Mouse (Mus musculus) kidney, embryonic 14.5 days (tissue): ENCODE measurements at regions not wholly inside any gene's neighbourhood (a gene's known extent, or its start where the extent isn't known, plus 50 kb on each side); places are given as distances from the start of the nearest gene placed in this dataset.

Source experiments
- ATAC-seq: fragments of 200-750 bp; cut with Nextera tagmentation; 2 replicates; pipeline ENCODE4 v1.8.0; 2017; ENCODE audit warnings: moderate number of reproducible peaks, mild to moderate bottlenecking, moderate TSS enrichment, moderate library complexity; ENCODE audit not compliant: low FRiP score, low TSS enrichment
- H3K27ac ChIP-seq: fragments of 300-500 bp; sonication (generic); 2 replicates; pipeline ENCODE4 v1.5.1; 2014; ENCODE audit warnings: low read depth, mild to moderate bottlenecking, low read length, moderate library complexity, mixed read lengths
- H3K27me3 ChIP-seq: fragments of 300-500 bp; sonication (generic); 2 replicates; pipeline ENCODE4 v1.6.1; 2014; ENCODE audit warnings: mild to moderate bottlenecking, low read length; ENCODE audit not compliant: control insufficient read depth, insufficient read depth
- H3K36me3 ChIP-seq: fragments of 300-500 bp; sonication (generic); 2 replicates; pipeline ENCODE4 v1.6.1; 2014; ENCODE audit warnings: low read length, mixed read lengths; ENCODE audit not compliant: control insufficient read depth, insufficient read depth
- H3K4me1 ChIP-seq: fragments of 300-500 bp; sonication (generic); 2 replicates; pipeline ENCODE4 v1.6.1; 2014; ENCODE audit warnings: low read length, mixed read lengths; ENCODE audit not compliant: control insufficient read depth, insufficient read depth
- H3K4me2 ChIP-seq: fragments of 300-500 bp; sonication (generic); replicated peaks from 2 replicates; pipeline ENCODE4 v1.6.1; 2014; ENCODE audit warnings: low read depth, mild to moderate bottlenecking, low read length
- H3K4me3 ChIP-seq: fragments of 300-500 bp; sonication (generic); 2 replicates; pipeline ENCODE4 v1.5.1; 2014; ENCODE audit warnings: mild to moderate bottlenecking, low read length
- H3K9ac ChIP-seq: fragments of 300-500 bp; sonication (generic); 2 replicates; pipeline ENCODE4 v1.6.1; 2014; ENCODE audit warnings: low read depth, mild to moderate bottlenecking, low read length, moderate library complexity
- H3K9me3 ChIP-seq: fragments of 300-500 bp; sonication (generic); 2 replicates; pipeline ENCODE4 v1.6.1; 2016; ENCODE audit warnings: low read length; ENCODE audit not compliant: control insufficient read depth
- WGBS: fragments of 180-500 bp; shearing (Covaris S2); extraction: QIAGEN DNeasy Blood & Tissue Kit; methylation state at CpG from one replicate; pipeline ENCODE4 v1.1.7; 2014; 5-methylcytosine and 5-hydroxymethylcytosine counted together

DNA sequence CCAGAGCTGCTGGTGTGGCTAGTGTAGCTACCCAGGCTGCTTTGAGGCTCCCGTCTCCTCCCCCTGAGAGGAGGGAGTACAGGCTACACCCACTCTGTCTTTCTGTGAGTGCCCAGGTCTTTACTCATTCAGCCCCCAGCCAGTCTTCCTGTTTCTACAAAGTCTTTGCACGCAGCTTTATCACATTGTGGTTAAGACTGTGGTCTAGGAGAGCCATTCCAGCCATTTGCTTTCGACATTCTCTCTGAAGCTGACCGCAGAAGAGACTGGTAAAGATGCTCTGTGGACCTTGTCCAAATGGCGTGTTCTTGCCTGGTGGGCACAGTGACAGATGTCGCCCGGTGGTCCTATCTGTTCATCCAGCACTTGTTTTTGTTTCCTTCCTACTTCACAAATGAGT is 62.0 kb downstream of the Tpra1 start:
- H3K4me3 ChIP-seq, result no peak overlapping the region
- H3K36me3 ChIP-seq, result no peaks in the 10 kb centered on the region
- H3K4me1 ChIP-seq, result no peaks in the 10 kb centered on the region
- H3K9ac ChIP-seq, result no peak overlapping the region
- H3K27ac ChIP-seq, result no peak overlapping the region
- 66% methylated on average over 7 of the region's 7 CpGs for WGBS
- H3K9me3 ChIP-seq, result no peaks in the 10 kb centered on the region
- no peak overlapping the region for H3K4me2 ChIP-seq
- no peaks in the 10 kb centered on the region for H3K27me3 ChIP-seq
- no peak for ATAC-seq

DNA sequence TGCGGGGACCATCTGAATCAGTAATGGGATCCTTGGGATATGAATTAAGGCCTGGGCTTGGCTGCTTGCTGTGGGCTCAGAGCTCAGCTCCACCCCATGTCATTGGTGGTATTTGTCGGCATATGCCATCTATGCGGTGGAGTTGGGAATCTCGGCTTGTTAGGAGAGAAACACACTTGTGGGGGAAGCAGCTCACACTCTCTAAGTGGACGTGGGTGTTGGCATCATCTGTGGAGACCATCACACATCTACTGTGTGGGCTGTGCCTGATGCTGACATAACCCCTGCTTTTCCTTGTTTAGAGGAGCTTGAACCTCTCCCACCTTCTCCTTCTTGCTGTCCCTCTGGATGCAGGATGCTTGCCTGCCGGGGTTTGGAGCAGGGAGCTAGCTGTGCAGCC is 62.9 kb downstream of the Tpra1 start:
- Histone ChIP-seq H3K9me3 (no peaks in the 10 kb centered on the region), H3K4me3 (no peak overlapping the region), H3K4me1 (no peaks in the 10 kb centered on the region), H3K27me3 (no peaks in the 10 kb centered on the region), H3K27ac (no peak overlapping the region), H3K9ac (no peak overlapping the region), H3K4me2 (no peak overlapping the region), H3K36me3 (no peaks in the 10 kb centered on the region)
- 78% methylated on average over 6 of the region's 6 CpGs for WGBS
- no peak for ATAC-seq

DNA sequence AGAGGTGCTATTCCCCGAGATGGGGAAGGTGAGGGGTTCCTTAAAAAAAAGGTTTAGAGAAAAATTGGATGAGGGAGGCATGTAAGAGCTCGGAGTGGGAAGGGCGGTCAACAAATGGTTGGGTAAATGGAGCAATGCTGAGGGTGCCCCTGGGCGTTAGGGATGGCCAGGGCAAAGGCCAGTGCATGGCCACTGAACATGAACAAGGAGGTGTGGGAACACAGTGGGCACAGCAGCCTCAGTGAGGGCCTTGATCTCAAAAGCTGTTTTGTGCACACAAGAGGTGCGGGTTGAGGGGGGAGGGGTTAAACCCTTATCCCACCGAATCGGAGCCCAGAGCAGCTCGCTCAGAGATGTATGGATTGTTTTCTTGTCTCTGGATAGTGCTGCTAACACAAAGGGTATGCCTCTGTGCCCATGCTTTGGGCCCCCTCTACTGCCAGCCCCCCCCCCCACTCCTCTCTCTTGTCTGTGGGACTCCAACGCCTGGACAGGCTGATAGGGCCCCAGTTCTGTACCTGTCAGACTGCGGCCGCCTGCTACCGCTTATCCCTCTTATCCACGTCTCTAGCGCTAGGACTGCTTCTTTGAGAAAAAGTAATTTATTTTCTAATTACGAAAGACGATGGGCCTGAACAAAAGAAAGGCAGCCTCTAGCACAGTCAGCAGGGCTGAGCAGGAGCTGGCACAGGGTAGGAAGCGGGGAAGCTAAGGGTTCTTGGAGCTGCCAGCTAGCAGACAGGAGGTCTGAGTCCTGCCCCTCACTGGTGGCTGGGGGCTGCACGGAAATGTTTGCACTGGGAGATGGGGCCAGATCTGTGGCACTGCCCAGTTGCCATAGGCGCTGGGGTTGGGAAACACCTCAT is 63.5 kb downstream of the Tpra1 start:
- Histone ChIP-seq H3K9me3 (no peaks in the 10 kb centered on the region), H3K4me2 (no peak overlapping the region), H3K27ac (no peak overlapping the region), H3K9ac (no peak overlapping the region), H3K27me3 (no peaks in the 10 kb centered on the region), H3K36me3 (no peaks in the 10 kb centered on the region), H3K4me3 (no peak overlapping the region), H3K4me1 (no peaks in the 10 kb centered on the region)
- ATAC-seq, result no peak
- WGBS, result 65% methylated on average over 19 of the region's 19 CpGs

DNA sequence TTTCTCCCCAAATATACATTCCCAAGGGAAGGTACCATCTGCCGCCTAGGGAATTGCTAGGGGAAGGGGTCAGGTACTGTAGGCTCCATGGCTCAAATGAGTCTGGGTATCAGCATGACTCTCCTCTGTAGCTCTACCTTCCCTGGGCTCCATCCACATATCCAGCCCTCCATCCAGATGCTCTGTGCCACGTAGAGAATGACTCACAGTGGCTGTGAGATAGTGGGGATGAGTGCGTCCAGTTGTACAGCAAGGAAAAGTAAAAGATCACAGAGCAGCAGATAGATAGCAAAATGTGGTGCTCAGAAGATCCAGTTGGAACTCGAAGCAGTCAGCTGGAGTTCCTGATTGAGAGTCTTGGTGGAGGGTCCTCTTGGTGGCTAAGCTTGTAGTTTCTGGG is 64.5 kb downstream of the Tpra1 start:
- H3K4me2 ChIP-seq, result no peak overlapping the region
- no peaks in the 10 kb centered on the region for H3K36me3 ChIP-seq
- 85% methylated on average over 4 of the region's 4 CpGs for WGBS
- ATAC-seq, result no peak
- H3K4me1 ChIP-seq, result peaks cover 4% of the 10 kb centered on the region
- no peaks in the 10 kb centered on the region for H3K9me3 ChIP-seq
- no peak overlapping the region for H3K27ac ChIP-seq
- H3K27me3 ChIP-seq, result no peaks in the 10 kb centered on the region
- no peak overlapping the region for H3K4me3 ChIP-seq
- H3K9ac ChIP-seq, result no peak overlapping the region

DNA sequence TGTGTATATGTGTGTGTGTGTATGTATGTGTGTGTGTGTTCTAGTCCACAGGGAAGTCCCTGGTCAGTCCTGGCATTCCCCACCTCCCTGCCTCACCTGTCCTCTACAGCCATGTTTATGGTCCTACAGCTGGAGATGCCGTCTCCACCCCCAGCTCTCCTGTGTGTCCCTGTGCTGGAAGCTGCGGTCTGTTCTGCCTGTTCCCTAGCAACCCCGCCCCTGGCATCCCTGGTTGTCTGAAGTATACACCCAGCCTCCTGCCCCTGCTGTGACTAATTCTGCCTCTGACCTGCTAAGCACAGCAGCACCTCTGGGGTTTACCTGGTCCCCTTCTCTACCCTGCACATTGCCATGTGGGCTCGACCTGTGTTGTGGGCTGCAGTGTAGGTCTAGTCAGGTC is 66.8 kb downstream of the Tpra1 start:
- H3K9me3 ChIP-seq, result no peaks in the 10 kb centered on the region
- H3K4me2 ChIP-seq, result no peak overlapping the region
- no peaks in the 10 kb centered on the region for H3K36me3 ChIP-seq
- WGBS, result 47% methylated on average over 4 of the region's 4 CpGs
- peaks cover 14% of the 10 kb centered on the region for H3K4me1 ChIP-seq
- no peak for ATAC-seq
- no peak overlapping the region for H3K4me3 ChIP-seq
- no peak overlapping the region for H3K9ac ChIP-seq
- no peak overlapping the region for H3K27ac ChIP-seq
- H3K27me3 ChIP-seq, result no peaks in the 10 kb centered on the region

DNA sequence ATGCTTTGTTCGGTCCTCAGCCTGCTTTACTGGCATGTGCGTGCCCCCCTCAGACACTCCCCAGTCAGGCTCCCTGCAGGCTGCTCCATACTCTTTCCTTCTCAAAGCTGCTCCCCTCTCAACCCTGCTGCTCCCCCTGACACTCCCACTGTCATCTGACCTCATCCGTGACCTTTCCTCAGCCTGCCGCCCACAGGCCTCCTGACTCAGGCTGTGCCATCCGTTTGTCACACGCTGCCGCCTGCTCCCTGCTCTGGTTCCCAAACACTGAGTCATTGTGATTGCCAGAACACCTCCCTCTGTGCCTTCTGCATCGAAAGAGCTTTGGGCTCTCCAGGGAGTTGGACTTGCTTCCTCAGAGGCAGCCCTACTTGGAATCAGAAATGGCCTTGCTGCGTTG is 69.7 kb downstream of the Tpra1 start:
- Histone ChIP-seq H3K27me3 (no peaks in the 10 kb centered on the region), H3K27ac (no peak overlapping the region), H3K4me2 (no peak overlapping the region), H3K36me3 (no peaks in the 10 kb centered on the region), H3K9ac (no peak overlapping the region), H3K9me3 (no peaks in the 10 kb centered on the region), H3K4me3 (no peak overlapping the region), H3K4me1 (peaks cover 19% of the 10 kb centered on the region)
- ATAC-seq, result no peak
- 21% methylated on average over 9 of the region's 9 CpGs for WGBS

DNA sequence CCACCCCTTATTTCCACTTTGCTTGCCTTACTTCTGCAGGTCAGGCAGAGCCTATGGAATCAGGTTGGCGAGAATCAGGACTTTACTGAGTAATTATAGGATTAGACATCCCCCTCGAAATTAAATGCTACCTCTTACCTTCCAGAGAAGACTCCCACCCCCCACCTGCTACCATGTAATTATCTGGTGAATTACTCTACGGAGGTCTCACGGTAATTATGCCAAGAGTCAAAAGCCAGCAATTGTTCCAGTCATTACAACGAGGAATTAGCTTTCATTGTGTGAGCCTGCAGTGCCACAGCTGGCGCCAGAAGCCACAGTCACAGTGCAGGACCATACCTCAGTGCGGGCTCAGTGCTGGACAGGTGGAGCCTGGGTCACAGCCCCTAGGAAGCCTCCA is 72.4 kb downstream of the Tpra1 start:
- Histone ChIP-seq H3K4me3 (no peak overlapping the region), H3K9me3 (no peaks in the 10 kb centered on the region), H3K9ac (no peak overlapping the region), H3K27me3 (no peaks in the 10 kb centered on the region), H3K4me1 (peaks cover 19% of the 10 kb centered on the region), H3K36me3 (no peaks in the 10 kb centered on the region), H3K27ac (no peak overlapping the region), H3K4me2 (no peak overlapping the region)
- no peak for ATAC-seq
- WGBS, result 21% methylated on average over 7 of the region's 7 CpGs

DNA sequence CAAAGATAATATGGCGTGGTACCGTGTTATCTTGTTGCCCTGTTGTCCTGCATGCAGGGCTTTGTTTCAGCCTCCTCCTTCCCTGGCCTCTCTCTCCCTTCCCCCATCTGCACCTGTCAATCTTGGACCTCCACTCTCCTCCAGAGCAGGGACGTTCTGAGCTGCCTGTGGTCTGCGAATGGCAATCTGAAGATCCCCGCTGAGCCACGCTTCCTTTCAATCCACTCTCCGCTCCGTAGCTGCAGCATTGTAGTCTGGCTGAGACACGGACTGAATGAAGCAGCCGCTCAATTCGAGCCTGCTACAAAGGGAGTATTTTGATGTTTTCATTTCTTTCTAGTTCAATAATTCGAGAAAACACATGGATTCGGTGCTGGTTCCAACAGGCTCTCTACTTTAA is 74.5 kb downstream of the Tpra1 start:
- peaks cover 15% of the 10 kb centered on the region for H3K4me1 ChIP-seq
- H3K4me2 ChIP-seq, result no peak overlapping the region
- ATAC-seq, result no peak
- no peaks in the 10 kb centered on the region for H3K27me3 ChIP-seq
- no peak overlapping the region for H3K27ac ChIP-seq
- no peaks in the 10 kb centered on the region for H3K9me3 ChIP-seq
- no peaks in the 10 kb centered on the region for H3K36me3 ChIP-seq
- H3K9ac ChIP-seq, result no peak overlapping the region
- WGBS, result 21% methylated on average over 13 of the region's 13 CpGs
- H3K4me3 ChIP-seq, result no peak overlapping the region

DNA sequence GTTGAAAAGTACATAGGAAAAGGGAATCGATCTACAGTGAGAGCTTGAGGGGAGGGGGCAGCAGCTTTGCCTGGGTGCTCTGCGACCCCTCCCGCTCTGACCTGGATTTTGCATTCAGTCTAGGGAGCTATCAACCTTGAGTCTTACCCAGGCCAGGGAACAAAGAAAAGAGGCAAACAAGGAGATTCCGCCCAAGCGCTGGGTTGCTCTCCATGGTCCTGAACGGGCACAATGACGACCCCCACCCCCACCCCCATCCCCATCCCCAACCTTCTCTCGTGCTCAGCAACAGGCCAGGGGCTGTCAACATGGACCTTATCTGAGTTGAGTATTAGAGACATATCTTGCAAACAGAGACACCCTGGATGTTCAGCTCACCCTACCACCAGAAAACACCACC is 74.9 kb downstream of the Tpra1 start:
- H3K4me1 ChIP-seq, result peaks cover 11% of the 10 kb centered on the region
- H3K27me3 ChIP-seq, result no peaks in the 10 kb centered on the region
- ATAC-seq, result no peak
- H3K9ac ChIP-seq, result no peak overlapping the region
- H3K9me3 ChIP-seq, result no peaks in the 10 kb centered on the region
- WGBS, result 3% methylated on average over 8 of the region's 8 CpGs
- no peak overlapping the region for H3K27ac ChIP-seq
- no peak overlapping the region for H3K4me2 ChIP-seq
- no peaks in the 10 kb centered on the region for H3K36me3 ChIP-seq
- H3K4me3 ChIP-seq, result no peak overlapping the region
